Mouse (Mus musculus): ENCODE results near the gene Heatr6. TPM values are rescaled to one million over a fixed set of nuclear protein-coding genes. Genes with fewer than 3 reads are reported as not detected.

The Heatr6 gene
- polyA plus RNA-seq, 1 experiment from 2014 or later: 31.3 TPM

- H3K4me3 ChIP-seq: no peak overlapping the region
- H3K36me3 ChIP-seq: no peaks in the 10 kb centered on the region
- peak overlapping the region; percentile 11; the same call in 1 of the 2 replicates for H3K4me2 ChIP-seq
- WGBS: 37% methylated on average over 6 of the region's 6 CpGs
- ATAC-seq (ENCODE audit: low FRiP score, low read depth): peak; percentile 66; the same call in 1 of the 2 replicates
- peak overlapping the region; percentile 62 for H3K27ac ChIP-seq (replicated peaks)
- no peak overlapping the region for H3K9ac ChIP-seq
- no peaks in the 10 kb centered on the region for H3K27me3 ChIP-seq
- no peaks in the 10 kb centered on the region for H3K9me3 ChIP-seq
- 0 out of 2 replicates have a peak, but pooled peaks cover 4% of the 10 kb centered on the region for H3K4me1 ChIP-seq (replicated peaks)
Measured at GRCm38 (mm10) chr11:83817048-83817447, 63.6 kb downstream of the Heatr6 start.

GRCm38 (mm10) chr11:83817994-83818393 lies 64.5 kb downstream of the Heatr6 start:
- H3K4me1 ChIP-seq (replicated peaks): 0 out of 2 replicates have a peak, but pooled peaks cover 4% of the 10 kb centered on the region
- no peak overlapping the region for H3K27ac ChIP-seq (replicated peaks)
- H3K36me3 ChIP-seq: no peaks in the 10 kb centered on the region
- no peaks in the 10 kb centered on the region for H3K27me3 ChIP-seq
- no peak for ATAC-seq (ENCODE audit: low FRiP score, low read depth)
- WGBS: 78% methylated on average over 4 of the region's 4 CpGs
- H3K4me3 ChIP-seq: no peak overlapping the region
- no peaks in the 10 kb centered on the region for H3K9me3 ChIP-seq
- no peak overlapping the region for H3K9ac ChIP-seq
- no peak overlapping the region for H3K4me2 ChIP-seq

DNA sequence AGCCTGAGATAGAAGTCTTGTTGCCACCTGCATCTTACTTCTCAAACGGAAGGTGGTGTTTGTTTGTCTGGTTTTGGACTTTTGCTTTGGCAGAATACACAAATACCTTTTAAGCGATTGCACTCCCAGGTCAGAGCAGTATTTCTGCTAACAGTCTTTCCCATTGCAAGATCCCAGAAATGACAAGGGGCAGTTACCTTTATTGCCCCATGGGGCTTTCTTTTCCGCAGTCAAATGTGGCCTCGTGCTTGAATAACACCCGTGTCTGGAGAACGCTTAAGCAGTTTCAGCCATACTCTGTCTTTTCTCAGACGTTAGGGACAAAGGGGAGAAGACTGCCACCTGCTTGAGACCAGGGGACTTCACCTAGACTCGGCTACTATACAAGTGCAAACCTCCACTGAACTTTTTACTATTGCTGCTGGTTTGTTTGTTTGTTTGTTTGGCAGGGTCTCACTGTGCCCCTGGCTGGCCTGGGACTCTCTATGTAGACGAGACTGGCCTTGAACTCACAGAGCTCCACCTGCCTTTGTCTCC lies 65.2 kb downstream of the Heatr6 start:
- no peaks in the 10 kb centered on the region for H3K36me3 ChIP-seq
- no peaks in the 10 kb centered on the region for H3K9me3 ChIP-seq
- 0 out of 2 replicates have a peak, but pooled peaks cover 4% of the 10 kb centered on the region for H3K4me1 ChIP-seq (replicated peaks)
- no peaks in the 10 kb centered on the region for H3K27me3 ChIP-seq
- H3K9ac ChIP-seq: no peak overlapping the region
- H3K27ac ChIP-seq (replicated peaks): no peak overlapping the region
- ATAC-seq (ENCODE audit: low FRiP score, low read depth): no peak
- H3K4me2 ChIP-seq: no peak overlapping the region
- WGBS: 61% methylated on average over 9 of the region's 9 CpGs
- H3K4me3 ChIP-seq: no peak overlapping the region

- 38% methylated on average over 10 of the region's 10 CpGs for WGBS
- Histone ChIP-seq H3K4me1 (replicated peaks) (0 out of 2 replicates have a peak, but pooled peaks cover 4% of the 10 kb centered on the region), H3K36me3 (no peaks in the 10 kb centered on the region), H3K27ac (replicated peaks) (no peak overlapping the region), H3K9ac (no peak overlapping the region), H3K4me3 (no peak overlapping the region), H3K4me2 (no peak overlapping the region), H3K9me3 (no peaks in the 10 kb centered on the region), H3K27me3 (no peaks in the 10 kb centered on the region)
- no peak for ATAC-seq (ENCODE audit: low FRiP score, low read depth)
Measured at GRCm38 (mm10) chr11:83819806-83820483, 66.4 kb downstream of the Heatr6 start.

DNA sequence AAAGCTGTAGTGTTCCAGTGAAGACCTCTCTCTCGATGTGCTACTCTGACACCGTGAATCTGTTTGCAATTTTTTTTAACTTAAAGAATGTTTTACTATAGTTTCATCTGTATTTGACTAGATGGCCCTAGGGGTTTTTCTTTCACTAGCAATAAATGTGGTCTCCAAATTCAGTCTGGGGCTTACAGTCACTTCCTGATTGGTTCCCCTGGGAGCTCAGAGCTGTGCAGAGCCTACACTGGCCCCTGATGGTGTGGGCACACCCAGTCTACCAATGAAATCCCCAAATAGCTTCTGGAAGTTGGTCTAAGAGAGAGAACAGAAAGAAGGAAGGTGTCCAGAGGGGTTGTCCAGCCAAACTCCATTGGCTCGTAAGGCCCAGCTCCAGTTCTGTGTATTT lies 72.6 kb downstream of the Heatr6 start:
- H3K4me1 ChIP-seq (replicated peaks): no peaks in the 10 kb centered on the region
- no peak overlapping the region for H3K9ac ChIP-seq
- H3K27me3 ChIP-seq: no peaks in the 10 kb centered on the region
- no peak overlapping the region for H3K4me2 ChIP-seq
- WGBS: 95% methylated on average over 3 of the region's 3 CpGs
- H3K27ac ChIP-seq (replicated peaks): no peak overlapping the region
- H3K9me3 ChIP-seq: no peaks in the 10 kb centered on the region
- H3K36me3 ChIP-seq: no peaks in the 10 kb centered on the region
- no peak overlapping the region for H3K4me3 ChIP-seq
- ATAC-seq (ENCODE audit: low FRiP score, low read depth): no peak

GRCm38 (mm10) chr11:83828553-83829142 lies 75.2 kb downstream of the Heatr6 start:
- Histone ChIP-seq H3K4me1 (replicated peaks) (no peaks in the 10 kb centered on the region), H3K4me2 (no peak overlapping the region), H3K36me3 (no peaks in the 10 kb centered on the region), H3K27ac (replicated peaks) (no peak overlapping the region), H3K9me3 (no peaks in the 10 kb centered on the region), H3K9ac (no peak overlapping the region), H3K4me3 (no peak overlapping the region), H3K27me3 (no peaks in the 10 kb centered on the region)
- WGBS: 89% methylated on average over 8 of the region's 8 CpGs
- ATAC-seq (ENCODE audit: low FRiP score, low read depth): no peak

GRCm38 (mm10) chr11:83832389-83832788 lies 78.9 kb downstream of the Heatr6 start:
- no peak for ATAC-seq (ENCODE audit: low FRiP score, low read depth)
- Histone ChIP-seq H3K4me3 (no peak overlapping the region), H3K9me3 (no peaks in the 10 kb centered on the region), H3K9ac (no peak overlapping the region), H3K36me3 (no peaks in the 10 kb centered on the region), H3K27me3 (no peaks in the 10 kb centered on the region), H3K4me2 (no peak overlapping the region), H3K4me1 (replicated peaks) (no peaks in the 10 kb centered on the region), H3K27ac (replicated peaks) (no peak overlapping the region)
- WGBS: 49% methylated on average over 8 of the region's 8 CpGs

Other genes with a start within 250 kb of the Heatr6 start
- gene Heatr9, start 231.5 kb upstream of the Heatr6 start, polyA plus RNA-seq (2015; fragmentation: Nextera tagmentation; extraction: Ambion mirVana): not detected in 2 replicates
- gene Ccl5, start 223.2 kb upstream of the Heatr6 start, polyA plus RNA-seq (2015; fragmentation: Nextera tagmentation; extraction: Ambion mirVana): 1.3 TPM in 1 of 2 replicates, not detected in the other
- 3.0 and 3.9 TPM in 2 replicates for gene Ccl9, start 175.1 kb upstream of the Heatr6 start, polyA plus RNA-seq (2015; fragmentation: Nextera tagmentation; extraction: Ambion mirVana)
- gene Ccl6, start 160.6 kb upstream of the Heatr6 start, polyA plus RNA-seq (2015; fragmentation: Nextera tagmentation; extraction: Ambion mirVana): 2.7 and 4.6 TPM in 2 replicates
- not detected in 2 replicates for gene Rpl9-ps1, start 108.1 kb upstream of the Heatr6 start, polyA plus RNA-seq (2015; fragmentation: Nextera tagmentation; extraction: Ambion mirVana)
- 0.94 and 1.8 TPM in 2 replicates for gene Ccl3, start 104.3 kb upstream of the Heatr6 start, polyA plus RNA-seq (2015; fragmentation: Nextera tagmentation; extraction: Ambion mirVana)
- 0.80 and 2.0 TPM in 2 replicates for gene Ccl4, start 91.1 kb upstream of the Heatr6 start, polyA plus RNA-seq (2015; fragmentation: Nextera tagmentation; extraction: Ambion mirVana)
- 1.00 and 1.0 TPM in 2 replicates for gene Wfdc17, start 49.7 kb upstream of the Heatr6 start, polyA plus RNA-seq (2015; fragmentation: Nextera tagmentation; extraction: Ambion mirVana)
- gene Wfdc18, start 44.7 kb upstream of the Heatr6 start, polyA plus RNA-seq (2015; fragmentation: Nextera tagmentation; extraction: Ambion mirVana): not detected in 2 replicates
- gene Wfdc21, start 6.8 kb upstream of the Heatr6 start, polyA plus RNA-seq (2015; fragmentation: Nextera tagmentation; extraction: Ambion mirVana): not detected in 2 replicates
- gene Hnf1b, start 96.4 kb downstream of the Heatr6 start, polyA plus RNA-seq (2015; fragmentation: Nextera tagmentation; extraction: Ambion mirVana): 0.20 and 0.26 TPM in 2 replicates
- 20.9 and 21.3 TPM in 2 replicates for gene Ddx52, start 188.4 kb downstream of the Heatr6 start, polyA plus RNA-seq (2015; fragmentation: Nextera tagmentation; extraction: Ambion mirVana)
- 23.0 and 24.4 TPM in 2 replicates for gene Synrg, start 210.7 kb downstream of the Heatr6 start, polyA plus RNA-seq (2015; fragmentation: Nextera tagmentation; extraction: Ambion mirVana)

Measured in hindbrain, embryonic 15.5 days (tissue).